Mouse (Mus musculus): Measurements from ENCODE around the gene AC140267.1.
A peak's percentile ranks its signal among the peaks of the same experiment; 100 is the strongest.

Gene AC140267.1

GRCm38 (mm10) chr15:80228071-80228800 lies 7.4 kb upstream of the AC140267.1 start:
- DNase-seq (ENCODE audit: low spot score), result no peak

- no peak for DNase-seq (ENCODE audit: low spot score)
Measured at GRCm38 (mm10) chr15:80232331-80232730, 3.3 kb upstream of the AC140267.1 start.

GRCm38 (mm10) chr15:80233053-80233452 lies 2.6 kb upstream of the AC140267.1 start:
- no peak for DNase-seq (ENCODE audit: low spot score)

- DNase-seq (ENCODE audit: low spot score), result peak; percentile 98
Measured at GRCm38 (mm10) chr15:80233733-80234509, 1.7 kb upstream of the AC140267.1 start, which contains the start of gene Mief1. TSS of gene Mief1 (plus strand) at chr15:80234018.

- DNase-seq (ENCODE audit: low spot score), result no peak
Measured at GRCm38 (mm10) chr15:80248135-80248534, 12.5 kb downstream of the AC140267.1 start.

DNA sequence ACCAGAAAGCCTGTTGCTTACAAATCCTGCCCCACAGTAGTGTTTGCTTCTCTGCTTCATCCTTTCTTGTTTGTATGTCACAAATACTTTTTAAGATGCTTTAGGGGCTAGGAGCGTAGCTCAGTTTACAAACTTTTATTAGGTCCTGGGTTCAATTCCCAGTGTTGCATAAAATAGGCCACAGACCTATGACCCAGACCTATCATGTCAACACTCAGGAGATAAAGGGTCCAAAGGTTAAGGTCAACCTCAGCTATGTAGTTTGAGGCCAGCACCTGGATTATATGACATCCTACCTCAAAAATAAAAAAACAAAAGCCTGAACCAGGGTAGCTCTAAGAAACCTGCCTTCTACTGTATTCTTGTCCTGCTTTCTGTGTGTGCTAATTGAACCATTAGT lies 13.0 kb downstream of the AC140267.1 start:
- DNase-seq (ENCODE audit: low spot score), result no peak

GRCm38 (mm10) chr15:80249672-80250071 lies 14.0 kb downstream of the AC140267.1 start:
- DNase-seq (ENCODE audit: low spot score), result no peak

GRCm38 (mm10) chr15:80250586-80250985 lies 15.0 kb downstream of the AC140267.1 start:
- DNase-seq (ENCODE audit: low spot score), result no peak

GRCm38 (mm10) chr15:80253530-80253929 lies 17.9 kb downstream of the AC140267.1 start:
- no peak for DNase-seq (ENCODE audit: low spot score)

GRCm38 (mm10) chr15:80254207-80254606 lies 18.6 kb downstream of the AC140267.1 start:
- no peak for DNase-seq (ENCODE audit: low spot score)

- DNase-seq (ENCODE audit: low spot score), result peak; percentile 99
Measured at GRCm38 (mm10) chr15:80254847-80255645, 19.4 kb downstream of the AC140267.1 start, which contains the start of gene Atf4. TSS of gene Atf4 (plus strand) at chr15:80255184.

DNA sequence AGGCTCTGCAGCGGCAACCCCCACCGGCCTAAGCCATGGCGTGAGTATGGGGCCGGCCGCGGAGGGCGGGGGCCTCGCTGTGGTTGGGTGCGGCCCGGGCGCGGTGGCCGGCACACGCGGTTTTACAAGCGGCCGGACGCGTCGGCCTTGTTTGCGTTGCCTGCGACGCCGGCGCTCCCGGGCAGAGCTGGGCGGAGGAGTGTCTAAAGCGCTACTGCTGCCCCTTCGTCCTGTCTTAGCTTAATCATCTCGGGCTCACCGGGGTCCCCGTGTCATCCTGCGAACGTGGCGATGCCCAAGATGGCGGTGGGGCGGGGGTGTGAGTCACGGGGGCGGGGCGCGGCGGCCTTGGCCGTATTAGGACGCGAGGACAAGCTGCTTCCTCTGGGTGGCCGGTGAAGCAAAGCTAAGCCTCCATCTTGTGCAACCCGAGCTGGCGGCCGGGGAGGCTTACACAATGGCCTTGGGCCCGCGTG lies 20.0 kb downstream of the AC140267.1 start:
- DNase-seq (ENCODE audit: low spot score), result peak; percentile 75

- DNase-seq (ENCODE audit: low spot score), result no peak
Measured at GRCm38 (mm10) chr15:80256242-80256641, 20.6 kb downstream of the AC140267.1 start.

DNA sequence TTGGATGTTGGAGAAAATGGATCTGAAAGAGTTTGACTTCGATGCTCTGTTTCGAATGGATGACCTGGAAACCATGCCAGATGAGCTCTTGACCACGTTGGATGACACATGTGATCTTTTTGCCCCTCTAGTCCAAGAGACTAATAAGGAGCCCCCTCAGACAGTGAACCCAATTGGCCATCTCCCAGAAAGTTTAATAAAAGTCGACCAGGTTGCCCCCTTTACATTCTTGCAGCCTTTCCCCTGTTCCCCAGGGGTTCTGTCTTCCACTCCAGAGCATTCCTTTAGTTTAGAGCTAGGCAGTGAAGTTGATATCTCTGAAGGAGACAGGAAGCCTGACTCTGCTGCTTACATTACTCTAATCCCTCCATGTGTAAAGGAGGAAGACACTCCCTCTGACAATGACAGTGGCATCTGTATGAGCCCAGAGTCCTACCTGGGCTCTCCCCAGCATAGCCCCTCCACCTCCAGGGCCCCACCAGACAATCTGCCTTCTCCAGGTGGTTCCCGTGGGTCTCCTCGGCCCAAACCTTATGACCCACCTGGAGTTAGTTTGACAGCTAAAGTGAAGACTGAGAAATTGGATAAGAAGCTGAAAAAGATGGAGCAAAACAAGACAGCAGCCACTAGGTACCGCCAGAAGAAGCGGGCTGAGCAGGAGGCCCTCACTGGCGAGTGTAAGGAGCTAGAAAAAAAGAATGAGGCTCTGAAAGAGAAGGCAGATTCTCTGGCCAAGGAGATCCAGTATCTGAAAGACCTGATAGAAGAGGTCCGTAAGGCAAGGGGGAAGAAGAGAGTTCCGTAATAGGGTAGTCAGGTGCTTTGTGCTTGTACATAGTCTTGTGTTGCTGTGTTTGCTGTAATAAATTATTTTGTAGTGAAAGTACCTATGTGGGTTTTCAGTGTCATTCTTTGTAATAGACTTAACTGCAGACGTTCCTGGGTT lies 21.3 kb downstream of the AC140267.1 start:
- DNase-seq (ENCODE audit: low spot score), result no peak

- DNase-seq (ENCODE audit: low spot score), result no peak
Measured at GRCm38 (mm10) chr15:80257602-80258239, 22.1 kb downstream of the AC140267.1 start.

GRCm38 (mm10) chr15:80258240-80259170 lies 22.9 kb downstream of the AC140267.1 start:
- peak; percentile 33 for DNase-seq (ENCODE audit: low spot score)

GRCm38 (mm10) chr15:80259406-80260045 lies 23.9 kb downstream of the AC140267.1 start:
- DNase-seq (ENCODE audit: low spot score), result no peak

DNA sequence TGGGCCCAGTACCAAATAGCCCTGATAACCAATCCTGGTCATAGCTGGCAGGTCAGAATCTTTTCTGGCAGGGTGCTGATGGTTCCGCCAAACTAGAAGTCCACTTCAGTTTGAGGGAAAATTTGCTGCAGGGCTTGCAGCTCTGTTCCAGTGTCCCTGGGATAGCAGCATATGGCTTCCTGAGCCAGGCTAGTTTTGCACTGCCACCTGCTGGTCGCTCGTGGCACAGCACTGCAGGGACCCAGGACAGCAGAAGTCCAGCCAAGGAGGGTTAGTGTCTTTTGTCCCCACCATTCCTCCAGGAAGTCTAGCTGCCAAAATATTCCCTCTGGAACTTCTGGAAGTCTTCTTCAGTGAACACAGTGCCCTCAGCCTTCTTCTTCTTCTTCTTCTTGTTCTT lies 25.0 kb downstream of the AC140267.1 start:
- DNase-seq (ENCODE audit: low spot score), result peak; percentile 85

DNA sequence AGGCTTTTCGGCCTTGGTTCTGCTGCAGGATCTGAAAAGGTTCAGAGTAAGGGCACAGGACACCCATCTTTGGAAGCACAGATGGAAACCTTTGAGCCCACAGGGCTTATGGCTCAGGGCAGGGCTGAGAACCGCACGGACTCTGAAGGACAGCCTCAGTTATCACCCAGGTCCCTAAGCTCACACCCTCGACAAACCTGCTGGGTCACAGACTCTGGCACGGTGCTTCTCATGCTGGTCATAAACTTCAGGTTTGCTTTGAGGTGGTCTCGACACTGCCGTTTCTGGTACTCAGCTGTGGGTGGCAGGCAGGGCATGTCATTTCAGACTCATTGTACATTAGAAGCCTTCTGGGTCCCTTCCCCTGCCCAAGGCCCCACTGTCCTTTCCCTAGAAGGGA lies 25.5 kb downstream of the AC140267.1 start:
- no peak for DNase-seq (ENCODE audit: low spot score)
